Mouse (Mus musculus): ENCODE measurements around the gene Bcan.

DNA sequence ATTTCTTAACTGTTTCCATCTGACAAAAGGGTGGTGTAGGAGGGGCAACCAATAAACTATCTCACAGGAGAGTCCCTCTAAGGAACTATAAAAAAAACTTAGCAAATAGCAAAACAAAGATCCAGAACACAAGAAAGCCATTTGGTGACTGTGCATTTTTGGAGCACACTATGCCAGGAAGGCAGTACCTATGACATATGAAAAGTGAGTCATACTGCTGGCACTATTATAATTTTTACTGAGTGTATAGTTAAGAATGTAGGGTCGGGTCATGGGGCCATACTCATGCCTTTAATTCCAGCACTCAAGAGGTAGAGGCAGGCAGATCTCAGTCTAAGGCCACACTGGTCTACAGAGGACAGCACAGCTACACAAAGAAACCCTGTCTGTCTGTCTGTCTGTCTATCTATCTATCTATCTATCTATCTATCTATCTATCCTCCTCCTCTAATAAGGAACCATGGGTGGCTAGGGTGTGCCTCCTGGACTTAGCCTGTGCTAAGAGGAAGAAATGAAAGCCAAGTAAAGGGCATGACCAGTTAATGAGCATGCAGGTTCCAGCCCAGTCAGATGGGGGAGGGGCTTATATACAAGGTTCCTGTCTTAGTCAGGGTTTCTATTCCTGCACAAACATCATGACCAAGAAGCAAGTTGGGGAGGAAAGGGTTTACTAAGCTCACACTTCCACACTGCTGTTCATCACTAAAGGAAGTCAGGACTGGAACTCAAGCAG is 35.7 kb upstream of the Bcan start:
- no peak for TF ChIP-seq MYOD1 (IDR thresholded peaks at IDR 0.05; ENCODE audit: control insufficient read depth in 1 of 3, insufficient read length in 2 of 3, low read depth in 2 of 3)
- TF ChIP-seq MYOG (IDR thresholded peaks at IDR 0.05; ENCODE audit: control insufficient read depth in 1 of 3, insufficient read depth in 1 of 3, insufficient read length in 2 of 3, low read depth in 2 of 3): no peak
- no peak for TF ChIP-seq POLR2A (IDR thresholded peaks at IDR 0.05; ENCODE audit: insufficient read length, low read depth)
- no peak for TF ChIP-seq REST (IDR thresholded peaks at IDR 0.05; ENCODE audit: insufficient read depth, insufficient read length)
- no peak for TF ChIP-seq USF1 (IDR thresholded peaks at IDR 0.05; ENCODE audit: low read depth)
- no peak for TF ChIP-seq CEBPB (IDR thresholded peaks at IDR 0.05; ENCODE audit: insufficient read depth, poor library complexity, severe bottlenecking)
- TF ChIP-seq E2F4 (IDR thresholded peaks at IDR 0.05; ENCODE audit: insufficient read depth): no peak
- TF ChIP-seq TCF12 (IDR thresholded peaks at IDR 0.05; ENCODE audit: insufficient read depth, poor library complexity, severe bottlenecking): no peak
